Mouse (Mus musculus) megakaryocyte, embryonic 14.5 days (primary cell): ENCODE measurements around the gene Btbd3.

ENCODE experiments used
- FLI1 ChIP-seq: IDR thresholded peaks from 2 replicates; pipeline ENCODE4 v1.6.1; 2012; ENCODE audit warnings: low read length, inconsistent platforms, mixed read lengths
- GATA1 ChIP-seq: IDR thresholded peaks from 3 replicates; pipeline ENCODE4 v1.6.1; 2012; ENCODE audit warnings: mixed read lengths, low read length, inconsistent platforms, borderline replicate concordance

GRCm38 (mm10) chr2:138215561-138215960, 40.8 kb upstream of the Btbd3 start:
- TF ChIP-seq GATA1 = no peak
- no peak for TF ChIP-seq FLI1
